In the genomic region with DNA sequence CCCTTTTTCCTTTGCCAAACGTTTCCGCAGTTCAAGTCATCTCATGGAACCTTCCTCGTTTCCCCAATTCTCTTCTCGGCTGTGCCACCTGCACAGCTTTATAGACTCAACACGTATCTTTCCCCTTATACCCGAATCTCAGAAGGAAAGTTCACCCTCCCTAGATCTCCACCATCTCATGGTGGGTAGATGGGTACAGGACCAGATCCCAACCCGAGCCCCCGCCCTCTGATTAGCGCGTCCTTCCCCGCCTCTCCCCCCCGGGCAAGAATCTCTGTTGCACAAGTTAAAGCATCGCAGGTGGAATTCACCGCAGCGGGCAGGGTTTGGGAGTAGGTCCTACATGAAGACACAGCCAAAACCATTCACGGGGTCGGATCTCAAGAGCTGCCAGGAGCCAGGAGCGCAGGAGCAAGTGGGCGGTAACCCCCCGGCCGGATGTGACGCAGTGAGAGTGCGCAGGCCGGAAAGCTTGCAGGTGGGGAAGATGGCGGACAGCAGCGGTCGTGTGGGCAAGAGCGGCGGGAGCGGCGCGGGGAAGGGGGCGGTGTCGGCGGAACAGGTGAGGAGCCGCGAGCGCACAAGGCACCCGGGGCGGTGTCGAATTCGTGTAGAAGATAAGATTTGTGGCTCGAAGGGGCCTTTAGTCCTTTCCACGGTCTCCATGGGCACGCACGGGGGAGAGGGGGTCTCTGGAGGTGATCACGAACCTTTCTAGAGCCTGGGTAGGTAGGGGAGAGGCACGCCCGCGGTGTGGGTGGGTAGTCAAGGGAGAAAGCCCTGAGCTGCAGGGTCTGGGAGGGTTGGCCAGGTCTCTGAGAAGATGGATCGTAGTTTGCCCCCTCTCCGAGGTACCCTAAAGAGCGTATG, we compare ENCODE assay signal across 8 mouse cellular contexts. TPM values are rescaled to one million over a fixed set of nuclear protein-coding genes. Genes with fewer than 3 reads are reported as not detected.
A peak's percentile ranks its signal among the peaks of the same experiment; 100 is the strongest.
DNase-seq lines count a peak whose midpoint lies in the region; ATAC-seq and TF ChIP-seq lines count a peak whose summit lies in the region.

TSS of gene Nit1 (minus strand) at position 422 of the 870 bp plus-strand sequence.
TSS of gene Pfdn2 (plus strand) at position 446 of the 870 bp plus-strand sequence.

- peak within 1 kb of the TSS; percentile 81 for H3K4me3 ChIP-seq in G1E (ENCODE audit: low read depth, low read length)
- peak within 1 kb of the TSS; percentile 62 for H3K4me3 ChIP-seq in forebrain, embryonic 15.5 days
- peak within 1 kb of the TSS; percentile 82 for H3K4me3 ChIP-seq in neural tube, embryonic 14.5 days (ENCODE audit: low read depth, low read length)
- peak within 1 kb of the TSS; percentile 93 for H3K4me3 ChIP-seq in testis, adult 2 months (ENCODE audit: control insufficient read depth, low read depth, low read length)

- ATAC-seq in G1E (ENCODE audit: extremely low read depth, insufficient number of reproducible peaks, low FRiP score, poor library complexity, severe bottlenecking), result peak; percentile 88
- ATAC-seq in forebrain, embryonic 15.5 days (replicated peaks), result peak; percentile 95
- ATAC-seq in neural tube, embryonic 14.5 days (ENCODE audit: low read depth), result peak; percentile 95

- peak within 1 kb of the TSS; percentile 73 for H3K27ac ChIP-seq in forebrain, embryonic 15.5 days (replicated peaks)
- peak within 1 kb of the TSS; percentile 70 for H3K27ac ChIP-seq in neural tube, embryonic 14.5 days (ENCODE audit: low read depth, low read length)
- peak within 1 kb of the TSS; percentile 73 for H3K27ac ChIP-seq in testis, adult 2 months (ENCODE audit: control insufficient read depth, insufficient read depth, low read depth, low read length)

- intact Hi-C loops in heart, postnatal 14 days (cut with DNase I), result loop anchor here (2.0 kb wide), 1 partner anchor 17 kb away; the partner anchor contains the start of gene Dedd

- H3K4me2 ChIP-seq in forebrain, embryonic 15.5 days (replicated peaks), result peak within 1 kb of the TSS; percentile 89
- peak within 1 kb of the TSS; percentile 82 for H3K4me2 ChIP-seq in neural tube, embryonic 14.5 days (ENCODE audit: low read depth, low read length)

- H3K36me3 ChIP-seq in G1E (replicated peaks), result peaks cover 71% of the 10 kb centered on the region
- peaks cover 24% of the 10 kb centered on the region for H3K36me3 ChIP-seq in forebrain, embryonic 15.5 days
- H3K36me3 ChIP-seq in neural tube, embryonic 14.5 days (ENCODE audit: control insufficient read depth, insufficient read depth, low read length), result peaks cover 14% of the 10 kb centered on the region; the same call in 1 of the 2 replicates
- no peaks in the 10 kb centered on the region for H3K36me3 ChIP-seq in testis, adult 2 months (ENCODE audit: control insufficient read depth, insufficient read depth, low read length)

- H3K9me3 ChIP-seq in G1E (replicated peaks), result no peaks in the 10 kb centered on the region
- H3K9me3 ChIP-seq in forebrain, embryonic 15.5 days, result peaks cover 6% of the 10 kb centered on the region; the same call in 1 of the 2 replicates
- no peaks in the 10 kb centered on the region for H3K9me3 ChIP-seq in neural tube, embryonic 14.5 days (ENCODE audit: control insufficient read depth, low read length)

- peak; percentile 82 for DNase-seq in G1E (ENCODE audit: low spot score)
- DNase-seq in cerebellum, adult 11-12 months, result peak; percentile 88
- DNase-seq in heart, postnatal 14 days, result peak; percentile 90 to 93
- DNase-seq in layer of hippocampus, adult 11-12 months (ENCODE audit: low spot score), result peak; percentile 90
- peak; percentile 91 to 95 for DNase-seq in lung, adult 18-20 months

- no peaks in the 10 kb centered on the region for H3K27me3 ChIP-seq in G1E (ENCODE audit: insufficient read depth, low read length)
- no peaks in the 10 kb centered on the region for H3K27me3 ChIP-seq in forebrain, embryonic 15.5 days
- H3K27me3 ChIP-seq in neural tube, embryonic 14.5 days (ENCODE audit: control insufficient read depth, insufficient read depth, low read length), result no peaks in the 10 kb centered on the region
- H3K27me3 ChIP-seq in testis, adult 2 months (ENCODE audit: control insufficient read depth, insufficient read depth, low read length), result no peaks in the 10 kb centered on the region

- no peak for TF ChIP-seq CTCF in G1E (IDR thresholded peaks at IDR 0.05; ENCODE audit: low read depth, low read length)
- TF ChIP-seq CTCF in testis, adult 2 months (IDR thresholded peaks at IDR 0.05; ENCODE audit: control insufficient read depth, insufficient read depth, insufficient replicate concordance, low read depth, low read length), result no peak

- peak within 1 kb of the TSS; percentile 67 for H3K9ac ChIP-seq in forebrain, embryonic 15.5 days (replicated peaks)
- peak within 1 kb of the TSS; percentile 76 for H3K9ac ChIP-seq in neural tube, embryonic 14.5 days (replicated peaks; ENCODE audit: low read depth, low read length)

- peaks cover 47% of the 10 kb centered on the region for H3K4me1 ChIP-seq in G1E (ENCODE audit: insufficient read depth, low read depth, low read length)
- H3K4me1 ChIP-seq in forebrain, embryonic 15.5 days, result peaks cover 27% of the 10 kb centered on the region
- peaks cover 16% of the 10 kb centered on the region for H3K4me1 ChIP-seq in neural tube, embryonic 14.5 days (ENCODE audit: control insufficient read depth, insufficient read depth, low read length)
- peaks cover 7% of the 10 kb centered on the region for H3K4me1 ChIP-seq in testis, adult 2 months (ENCODE audit: control insufficient read depth, insufficient read depth, low read length)

- WGBS in forebrain, embryonic 15.5 days, result 1% methylated on average over 53 of the region's 53 CpGs
- WGBS in neural tube, embryonic 14.5 days, result 1% methylated on average over 52 of the region's 53 CpGs

- TF ChIP-seq POLR2A in testis, adult 2 months (IDR thresholded peaks at IDR 0.05; ENCODE audit: control insufficient read depth, low read depth, low read length), result peak; percentile 98

RNA-seq across cellular contexts. Expression of gene Nit1, which starts in this region (rescaled TPM):
- total RNA-seq in G1E (2014; fragmentation: Nextera tagmentation) (17.9 and 22.4 TPM in 2 replicates), G1E (2017) (57.9 and 58.9 TPM in 2 replicates)
- 9.4 and 11.3 TPM in 2 replicates for polyA plus RNA-seq in G1E (2012)
- polyA plus RNA-seq in forebrain, embryonic 15.5 days (2015; fragmentation: Nextera tagmentation; extraction: Ambion mirVana), result 57.8 and 62.0 TPM in 2 replicates
- total RNA-seq in heart, postnatal 14 days (2021), result 10 to 100 TPM; 20.0 to 24.6 TPM
- polyA plus RNA-seq in neural tube, embryonic 14.5 days (2014; fragmentation: Nextera tagmentation; extraction: Ambion mirVana), result 40.2 and 43.5 TPM in 2 replicates
- 74.2 and 82.8 TPM in 2 replicates for polyA plus RNA-seq in testis, adult 2 months (2012; rRNA removed)

RNA-seq across cellular contexts. Expression of gene Pfdn2, which starts in this region (rescaled TPM):
- total RNA-seq in G1E (2014; fragmentation: Nextera tagmentation), result 32.4 and 47.3 TPM in 2 replicates
- 19.6 and 22.3 TPM in 2 replicates for total RNA-seq in G1E (2017)
- polyA plus RNA-seq in G1E (2012), result 16.9 and 20.1 TPM in 2 replicates
- polyA plus RNA-seq in forebrain, embryonic 15.5 days (2015; fragmentation: Nextera tagmentation; extraction: Ambion mirVana), result 146 and 149 TPM in 2 replicates
- 10 to 100 TPM; 63.7 to 74.3 TPM for total RNA-seq in heart, postnatal 14 days (2021)
- 58.1 and 67.6 TPM in 2 replicates for polyA plus RNA-seq in neural tube, embryonic 14.5 days (2014; fragmentation: Nextera tagmentation; extraction: Ambion mirVana)
- polyA plus RNA-seq in testis, adult 2 months (2012; rRNA removed), result 23.9 and 25.8 TPM in 2 replicates

Comparison
In these comparisons a context has a peak if more than half of its experiments do, and no peak if none do; other contexts are left out.
1. Peak in every context shown above with its lines: DNase-seq, ATAC-seq, H3K4me3 ChIP-seq and H3K27ac ChIP-seq.